Mouse (Mus musculus): ENCODE data around the gene Insm1. TPM values are rescaled to one million over a fixed set of nuclear protein-coding genes. Genes with fewer than 3 reads are reported as not detected.

The Insm1 gene
- polyA plus RNA-seq, 1 experiment from 2014 or later: not detected

GRCm38 (mm10) chr2:146245401-146245800, 23.7 kb downstream of the Insm1 start:
- Histone ChIP-seq H3K9ac (ENCODE audit: low read length) (no peak overlapping the region), H3K4me2 (ENCODE audit: low read depth, low read length) (no peak overlapping the region), H3K27me3 (ENCODE audit: control insufficient read depth, insufficient read depth, low read depth, low read length) (no peaks in the 10 kb centered on the region), H3K4me3 (ENCODE audit: low read length) (no peak overlapping the region), H3K36me3 (ENCODE audit: control insufficient read depth, insufficient read depth, low read length) (no peaks in the 10 kb centered on the region), H3K4me1 (replicated peaks; ENCODE audit: control insufficient read depth, insufficient read depth, low read length) (no peaks in the 10 kb centered on the region), H3K27ac (ENCODE audit: low read length) (no peak overlapping the region), H3K9me3 (ENCODE audit: control insufficient read depth, low read length) (no peaks in the 10 kb centered on the region)
- no peak for ATAC-seq (ENCODE audit: low read depth)
- WGBS: 57% methylated on average over 7 of the region's 7 CpGs

GRCm38 (mm10) chr2:146246409-146247075, 24.8 kb downstream of the Insm1 start:
- Histone ChIP-seq H3K27me3 (ENCODE audit: control insufficient read depth, insufficient read depth, low read depth, low read length) (no peaks in the 10 kb centered on the region), H3K36me3 (ENCODE audit: control insufficient read depth, insufficient read depth, low read length) (no peaks in the 10 kb centered on the region), H3K27ac (ENCODE audit: low read length) (no peak overlapping the region), H3K9me3 (ENCODE audit: control insufficient read depth, low read length) (no peaks in the 10 kb centered on the region), H3K4me1 (replicated peaks; ENCODE audit: control insufficient read depth, insufficient read depth, low read length) (no peaks in the 10 kb centered on the region), H3K4me3 (ENCODE audit: low read length) (no peak overlapping the region), H3K4me2 (ENCODE audit: low read depth, low read length) (no peak overlapping the region), H3K9ac (ENCODE audit: low read length) (no peak overlapping the region)
- ATAC-seq (ENCODE audit: low read depth): no peak
- 55% methylated on average over 4 of the region's 4 CpGs for WGBS

GRCm38 (mm10) chr2:146247576-146247975, 25.9 kb downstream of the Insm1 start:
- no peak for ATAC-seq (ENCODE audit: low read depth)

GRCm38 (mm10) chr2:146249033-146249432, 27.3 kb downstream of the Insm1 start:
- no peak overlapping the region for H3K4me3 ChIP-seq (ENCODE audit: low read length)
- H3K9ac ChIP-seq (ENCODE audit: low read length): no peak overlapping the region
- H3K9me3 ChIP-seq (ENCODE audit: control insufficient read depth, low read length): no peaks in the 10 kb centered on the region
- H3K27me3 ChIP-seq (ENCODE audit: control insufficient read depth, insufficient read depth, low read depth, low read length): no peaks in the 10 kb centered on the region
- no peaks in the 10 kb centered on the region for H3K4me1 ChIP-seq (replicated peaks; ENCODE audit: control insufficient read depth, insufficient read depth, low read length)
- no peaks in the 10 kb centered on the region for H3K36me3 ChIP-seq (ENCODE audit: control insufficient read depth, insufficient read depth, low read length)
- H3K4me2 ChIP-seq (ENCODE audit: low read depth, low read length): no peak overlapping the region
- WGBS: 79% methylated on average over 7 of the region's 7 CpGs
- ATAC-seq (ENCODE audit: low read depth): no peak
- no peak overlapping the region for H3K27ac ChIP-seq (ENCODE audit: low read length)

More at GRCm38 (mm10) chr2:146247576-146247975, 25.9 kb downstream of the Insm1 start:
- no peak overlapping the region for H3K27ac ChIP-seq (ENCODE audit: low read length)
- H3K4me2 ChIP-seq (ENCODE audit: low read depth, low read length): no peak overlapping the region
- no peaks in the 10 kb centered on the region for H3K27me3 ChIP-seq (ENCODE audit: control insufficient read depth, insufficient read depth, low read depth, low read length)
- no peak overlapping the region for H3K4me3 ChIP-seq (ENCODE audit: low read length)
- no peaks in the 10 kb centered on the region for H3K9me3 ChIP-seq (ENCODE audit: control insufficient read depth, low read length)
- no peaks in the 10 kb centered on the region for H3K36me3 ChIP-seq (ENCODE audit: control insufficient read depth, insufficient read depth, low read length)
- 20% methylated on average over 6 of the region's 6 CpGs for WGBS
- no peaks in the 10 kb centered on the region for H3K4me1 ChIP-seq (replicated peaks; ENCODE audit: control insufficient read depth, insufficient read depth, low read length)
- no peak overlapping the region for H3K9ac ChIP-seq (ENCODE audit: low read length)

- no peak for ATAC-seq (ENCODE audit: low read depth)
- WGBS: 83% methylated on average over 6 of the region's 6 CpGs
- Histone ChIP-seq H3K4me3 (ENCODE audit: low read length) (no peak overlapping the region), H3K4me2 (ENCODE audit: low read depth, low read length) (no peak overlapping the region), H3K27me3 (ENCODE audit: control insufficient read depth, insufficient read depth, low read depth, low read length) (no peaks in the 10 kb centered on the region), H3K27ac (ENCODE audit: low read length) (no peak overlapping the region), H3K4me1 (replicated peaks; ENCODE audit: control insufficient read depth, insufficient read depth, low read length) (no peaks in the 10 kb centered on the region), H3K9ac (ENCODE audit: low read length) (no peak overlapping the region), H3K9me3 (ENCODE audit: control insufficient read depth, low read length) (no peaks in the 10 kb centered on the region), H3K36me3 (ENCODE audit: control insufficient read depth, insufficient read depth, low read length) (no peaks in the 10 kb centered on the region)
Observed at GRCm38 (mm10) chr2:146250236-146250904, 28.6 kb downstream of the Insm1 start.

- H3K27me3 ChIP-seq (ENCODE audit: control insufficient read depth, insufficient read depth, low read depth, low read length): no peaks in the 10 kb centered on the region
- WGBS: 89% methylated on average over 1 of the region's 1 CpGs
- H3K36me3 ChIP-seq (ENCODE audit: control insufficient read depth, insufficient read depth, low read length): no peaks in the 10 kb centered on the region
- H3K4me1 ChIP-seq (replicated peaks; ENCODE audit: control insufficient read depth, insufficient read depth, low read length): no peaks in the 10 kb centered on the region
- no peak overlapping the region for H3K4me2 ChIP-seq (ENCODE audit: low read depth, low read length)
- H3K4me3 ChIP-seq (ENCODE audit: low read length): no peak overlapping the region
- no peak overlapping the region for H3K27ac ChIP-seq (ENCODE audit: low read length)
- H3K9me3 ChIP-seq (ENCODE audit: control insufficient read depth, low read length): no peaks in the 10 kb centered on the region
- H3K9ac ChIP-seq (ENCODE audit: low read length): no peak overlapping the region
- ATAC-seq (ENCODE audit: low read depth): no peak
Observed at GRCm38 (mm10) chr2:146254387-146254786, 32.7 kb downstream of the Insm1 start.

GRCm38 (mm10) chr2:146255636-146256035, 33.9 kb downstream of the Insm1 start:
- no peak overlapping the region for H3K27ac ChIP-seq (ENCODE audit: low read length)
- no peak overlapping the region for H3K4me2 ChIP-seq (ENCODE audit: low read depth, low read length)
- no peak for ATAC-seq (ENCODE audit: low read depth)
- H3K9me3 ChIP-seq (ENCODE audit: control insufficient read depth, low read length): no peaks in the 10 kb centered on the region
- H3K9ac ChIP-seq (ENCODE audit: low read length): no peak overlapping the region
- no peaks in the 10 kb centered on the region for H3K27me3 ChIP-seq (ENCODE audit: control insufficient read depth, insufficient read depth, low read depth, low read length)
- H3K4me3 ChIP-seq (ENCODE audit: low read length): no peak overlapping the region
- H3K4me1 ChIP-seq (replicated peaks; ENCODE audit: control insufficient read depth, insufficient read depth, low read length): no peaks in the 10 kb centered on the region
- H3K36me3 ChIP-seq (ENCODE audit: control insufficient read depth, insufficient read depth, low read length): no peaks in the 10 kb centered on the region

- no peaks in the 10 kb centered on the region for H3K9me3 ChIP-seq (ENCODE audit: control insufficient read depth, low read length)
- no peaks in the 10 kb centered on the region for H3K27me3 ChIP-seq (ENCODE audit: control insufficient read depth, insufficient read depth, low read depth, low read length)
- no peak for ATAC-seq (ENCODE audit: low read depth)
- no peak overlapping the region for H3K9ac ChIP-seq (ENCODE audit: low read length)
- H3K4me2 ChIP-seq (ENCODE audit: low read depth, low read length): no peak overlapping the region
- H3K4me3 ChIP-seq (ENCODE audit: low read length): no peak overlapping the region
- no peaks in the 10 kb centered on the region for H3K36me3 ChIP-seq (ENCODE audit: control insufficient read depth, insufficient read depth, low read length)
- no peak overlapping the region for H3K27ac ChIP-seq (ENCODE audit: low read length)
- no peaks in the 10 kb centered on the region for H3K4me1 ChIP-seq (replicated peaks; ENCODE audit: control insufficient read depth, insufficient read depth, low read length)
- whole genome bisulfite sequencing: 54% methylated on average over 3 of the region's 3 CpGs
Observed at GRCm38 (mm10) chr2:146256321-146256875, 34.7 kb downstream of the Insm1 start.

- Histone ChIP-seq H3K9ac (ENCODE audit: low read length) (no peak overlapping the region), H3K27ac (ENCODE audit: low read length) (no peak overlapping the region), H3K4me2 (ENCODE audit: low read depth, low read length) (no peak overlapping the region), H3K4me3 (ENCODE audit: low read length) (no peak overlapping the region), H3K4me1 (replicated peaks; ENCODE audit: control insufficient read depth, insufficient read depth, low read length) (no peaks in the 10 kb centered on the region), H3K9me3 (ENCODE audit: control insufficient read depth, low read length) (no peaks in the 10 kb centered on the region), H3K27me3 (ENCODE audit: control insufficient read depth, insufficient read depth, low read depth, low read length) (no peaks in the 10 kb centered on the region), H3K36me3 (ENCODE audit: control insufficient read depth, insufficient read depth, low read length) (no peaks in the 10 kb centered on the region)
- no peak for ATAC-seq (ENCODE audit: low read depth)
- 35% methylated on average over 3 of the region's 3 CpGs for WGBS
Observed at GRCm38 (mm10) chr2:146257037-146257436, 35.3 kb downstream of the Insm1 start.
